Mouse (Mus musculus): ENCODE measurements at regions not wholly inside any gene's neighbourhood (a gene's known extent, or its start where the extent isn't known, plus 50 kb on each side); places are given as distances from the start of the nearest gene placed in this dataset.

GRCm38 (mm10) chr13:81041646-81042045 lies 158.5 kb downstream of the Arrdc3 start:
- no peaks in the 10 kb centered on the region for H3K36me3 ChIP-seq (ENCODE audit: insufficient read depth, low read length)
- no peak for ATAC-seq (ENCODE audit: low FRiP score, low TSS enrichment)
- no peaks in the 10 kb centered on the region for H3K4me1 ChIP-seq (ENCODE audit: insufficient read depth, low read length)
- no peak overlapping the region for H3K27ac ChIP-seq (ENCODE audit: low read length)
- no peaks in the 10 kb centered on the region for H3K27me3 ChIP-seq (ENCODE audit: insufficient read depth, low read length)
- no peaks in the 10 kb centered on the region for H3K9me3 ChIP-seq (ENCODE audit: low read length)
- H3K4me2 ChIP-seq (replicated peaks; ENCODE audit: low read depth, low read length), result no peak overlapping the region
- 81% methylated on average over 3 of the region's 3 CpGs for WGBS
- H3K4me3 ChIP-seq (ENCODE audit: low read length), result no peak overlapping the region
- H3K9ac ChIP-seq (replicated peaks; ENCODE audit: low read length), result no peak overlapping the region

Measured in kidney, embryonic 16.5 days (tissue).